Mouse (Mus musculus) c-Kit-negative CD71-positive TER-119-positive erythroid progenitor cells, embryonic 14.5 days (primary cell): ENCODE results near the gene Uap1.

Source experiments
- DNase-seq: peaks from one replicate; pipeline ENCODE4 v3.0.0-alpha.2; 2013; ENCODE audit warnings: low read depth, low spot score

Gene Uap1

GRCm38 (mm10) chr1:170164913-170165312 lies 9.8 kb downstream of the Uap1 start:
- no peak for DNase-seq

GRCm38 (mm10) chr1:170164053-170164614 lies 10.6 kb downstream of the Uap1 start:
- DNase-seq: no peak

GRCm38 (mm10) chr1:170163398-170163943 lies 11.3 kb downstream of the Uap1 start:
- no peak for DNase-seq

- no peak for DNase-seq
Observed at GRCm38 (mm10) chr1:170161852-170162251, 12.9 kb downstream of the Uap1 start.

GRCm38 (mm10) chr1:170160397-170160938 lies 14.3 kb downstream of the Uap1 start:
- DNase-seq: no peak

GRCm38 (mm10) chr1:170159707-170160106 lies 15.1 kb downstream of the Uap1 start:
- DNase-seq: no peak

GRCm38 (mm10) chr1:170155761-170156160 lies 19.0 kb downstream of the Uap1 start:
- no peak for DNase-seq

GRCm38 (mm10) chr1:170155298-170155697 lies 19.5 kb downstream of the Uap1 start:
- DNase-seq: no peak

- no peak for DNase-seq
Observed at GRCm38 (mm10) chr1:170153986-170154385, 20.8 kb downstream of the Uap1 start.

GRCm38 (mm10) chr1:170152552-170152951 lies 22.2 kb downstream of the Uap1 start:
- DNase-seq: no peak

- DNase-seq: no peak
Observed at GRCm38 (mm10) chr1:170150870-170151269, 23.9 kb downstream of the Uap1 start.

- DNase-seq: no peak
Observed at GRCm38 (mm10) chr1:170149756-170150155, 25.0 kb downstream of the Uap1 start.

- no peak for DNase-seq
Observed at GRCm38 (mm10) chr1:170148536-170148935, 26.2 kb downstream of the Uap1 start.

- no peak for DNase-seq
Observed at GRCm38 (mm10) chr1:170147651-170148448, 26.9 kb downstream of the Uap1 start.

- no peak for DNase-seq
Observed at GRCm38 (mm10) chr1:170145606-170146005, 29.2 kb downstream of the Uap1 start.

- no peak for DNase-seq
Observed at GRCm38 (mm10) chr1:170142256-170142871, 32.4 kb downstream of the Uap1 start.

GRCm38 (mm10) chr1:170141626-170142025 lies 33.1 kb downstream of the Uap1 start:
- no peak for DNase-seq

GRCm38 (mm10) chr1:170136351-170137009 lies 38.3 kb downstream of the Uap1 start:
- no peak for DNase-seq

GRCm38 (mm10) chr1:170134264-170134663 lies 40.5 kb downstream of the Uap1 start:
- no peak for DNase-seq

GRCm38 (mm10) chr1:170130962-170131361 lies 43.8 kb downstream of the Uap1 start:
- no peak for DNase-seq

- no peak for DNase-seq
Observed at GRCm38 (mm10) chr1:170124644-170125043, 50.1 kb downstream of the Uap1 start.

GRCm38 (mm10) chr1:170113616-170114015 lies 61.1 kb downstream of the Uap1 start:
- DNase-seq: no peak
